Mouse (Mus musculus) liver, adult (tissue): Measurements from ENCODE around the gene Slc46a2.

Source experiments
- GATA4 ChIP-seq: IDR thresholded peaks from 2 replicates; pipeline ENCODE4 v1.6.1; 2014; ENCODE audit warnings: mild to moderate bottlenecking, low read length; ENCODE audit not compliant: insufficient replicate concordance

Gene Slc46a2

DNA sequence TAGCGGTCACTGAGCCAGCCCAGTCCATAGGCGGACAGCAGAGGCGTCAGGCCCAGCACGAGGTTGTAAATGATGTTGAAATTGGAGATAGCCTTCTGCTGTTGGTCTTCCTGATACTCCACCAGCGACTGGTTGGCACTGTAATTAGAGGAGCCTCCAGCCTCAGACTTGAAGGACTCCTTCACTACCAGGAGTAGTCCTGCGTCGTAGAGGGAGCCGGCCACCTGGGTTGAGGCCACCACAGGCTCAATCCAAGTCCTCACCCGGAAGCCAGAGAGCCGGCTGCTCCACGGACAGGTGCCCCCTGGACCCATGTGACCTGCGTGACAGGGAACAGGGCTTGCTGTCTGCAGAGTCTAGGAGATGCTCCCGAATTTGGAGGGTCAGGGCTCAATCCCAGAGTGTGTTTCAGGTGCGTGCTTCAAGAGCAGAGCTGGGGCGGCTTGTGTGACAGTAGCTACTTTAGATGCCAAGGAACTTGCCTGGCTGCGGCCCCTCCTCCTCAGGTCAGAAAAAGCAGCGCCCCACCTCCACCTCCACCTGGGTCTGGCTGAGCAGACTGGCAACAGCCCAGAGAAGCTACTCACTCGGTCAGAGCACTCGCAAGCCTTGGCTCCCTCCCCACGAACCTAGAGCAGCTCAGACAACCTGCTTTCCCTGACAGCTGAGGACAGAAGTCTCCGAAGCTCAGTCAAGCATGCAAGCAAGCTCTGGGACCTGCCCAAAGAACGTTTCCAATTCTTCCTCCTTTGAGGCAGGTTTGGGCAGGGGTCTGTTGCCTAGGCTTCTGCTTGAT lies at the start of gene Slc46a2:
Gene Slc46a2, minus strand, starts transcription at position 449 of the 796 bp plus-strand sequence.
- TF ChIP-seq GATA4, result no peak

- TF ChIP-seq GATA4, result no peak
Measured at GRCm38 (mm10) chr4:59963405-59964344, 48.8 kb upstream of the Slc46a2 start, which contains the start of gene Mup6. Gene Mup6 (plus strand): TSS chr4:59964294.

- no peak for TF ChIP-seq GATA4
Measured at GRCm38 (mm10) chr4:59960610-59961009, 45.8 kb upstream of the Slc46a2 start, which contains the start of gene Mup4. Gene Mup4 (minus strand): TSS chr4:59960710.

- no peak for TF ChIP-seq GATA4
Measured at GRCm38 (mm10) chr4:59937543-59937942, 22.7 kb upstream of the Slc46a2 start.

- no peak for TF ChIP-seq GATA4
Measured at GRCm38 (mm10) chr4:59932505-59933281, 17.8 kb upstream of the Slc46a2 start.

- no peak for TF ChIP-seq GATA4
Measured at GRCm38 (mm10) chr4:59928347-59928746, 13.5 kb upstream of the Slc46a2 start.

GRCm38 (mm10) chr4:59927666-59928065 lies 12.8 kb upstream of the Slc46a2 start:
- no peak for TF ChIP-seq GATA4

- TF ChIP-seq GATA4, result no peak
Measured at GRCm38 (mm10) chr4:59925082-59925481, 10.2 kb upstream of the Slc46a2 start.

DNA sequence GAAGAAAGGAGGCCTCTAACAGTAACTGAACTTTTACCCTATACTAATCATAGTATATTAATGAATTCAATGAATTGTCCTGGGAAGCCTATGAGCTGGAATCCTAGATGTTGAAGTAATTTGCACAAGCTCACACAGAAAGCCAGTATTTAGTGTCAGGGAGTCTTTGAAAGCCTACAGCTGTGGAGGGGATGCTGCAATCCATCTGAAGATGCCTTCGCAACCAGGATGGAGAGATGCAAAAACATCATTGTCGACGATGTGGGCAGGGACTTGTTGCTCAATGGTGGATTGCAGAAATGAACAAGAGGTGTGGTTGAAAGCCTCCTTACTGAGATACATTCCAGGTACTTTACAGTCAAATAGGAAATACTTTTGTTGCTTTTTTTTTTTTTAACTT lies 3.1 kb upstream of the Slc46a2 start:
- no peak for TF ChIP-seq GATA4

- TF ChIP-seq GATA4, result no peak
Measured at GRCm38 (mm10) chr4:59908785-59909184, 6.1 kb downstream of the Slc46a2 start.

DNA sequence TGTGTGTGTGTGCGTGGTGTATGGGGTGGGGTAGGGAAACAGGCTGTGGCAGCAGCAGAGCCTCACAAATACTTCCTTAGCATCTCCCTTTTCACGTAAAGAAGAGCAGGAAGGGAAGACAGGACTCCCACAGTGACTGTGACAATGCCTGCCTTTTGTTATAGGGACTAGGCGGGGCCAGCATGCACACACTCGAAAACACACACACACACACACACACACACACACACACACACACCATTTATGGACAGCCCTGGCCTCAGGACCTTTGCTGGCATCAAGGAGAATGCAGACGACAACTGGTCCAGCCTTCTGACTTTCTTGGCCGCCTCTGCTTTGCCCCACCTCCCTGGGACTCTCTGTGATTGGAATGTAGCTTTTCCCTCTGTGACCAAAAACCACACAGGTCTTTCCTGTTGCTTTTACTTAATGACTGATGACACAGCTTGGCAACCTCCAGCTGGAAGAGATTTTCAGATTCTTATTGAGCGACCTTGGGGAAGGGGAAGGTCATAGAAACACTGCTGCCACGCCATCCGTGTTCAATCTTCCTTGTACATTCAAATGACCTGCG lies 7.1 kb downstream of the Slc46a2 start:
- no peak for TF ChIP-seq GATA4

GRCm38 (mm10) chr4:59907092-59907491 lies 7.8 kb downstream of the Slc46a2 start:
- no peak for TF ChIP-seq GATA4

DNA sequence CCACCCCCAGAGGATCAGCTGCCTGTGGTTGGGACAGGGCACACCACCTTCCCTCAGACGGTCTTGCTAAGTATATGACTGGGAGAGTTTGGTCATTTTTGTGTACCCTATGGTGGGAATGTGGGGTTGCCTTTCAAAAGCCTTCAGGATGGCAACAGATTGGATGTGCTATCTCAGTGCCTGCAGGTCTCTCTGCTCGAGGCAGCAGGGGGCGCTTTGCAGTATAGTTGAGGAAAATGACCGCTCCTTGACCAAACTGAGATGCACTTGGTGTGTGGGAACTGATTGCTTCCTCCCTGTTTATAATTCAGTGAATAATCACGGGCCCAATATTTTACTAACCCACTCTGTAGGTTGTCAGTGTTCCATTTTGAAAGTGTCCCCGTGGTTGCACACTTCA lies 12.3 kb downstream of the Slc46a2 start:
- no peak for TF ChIP-seq GATA4

DNA sequence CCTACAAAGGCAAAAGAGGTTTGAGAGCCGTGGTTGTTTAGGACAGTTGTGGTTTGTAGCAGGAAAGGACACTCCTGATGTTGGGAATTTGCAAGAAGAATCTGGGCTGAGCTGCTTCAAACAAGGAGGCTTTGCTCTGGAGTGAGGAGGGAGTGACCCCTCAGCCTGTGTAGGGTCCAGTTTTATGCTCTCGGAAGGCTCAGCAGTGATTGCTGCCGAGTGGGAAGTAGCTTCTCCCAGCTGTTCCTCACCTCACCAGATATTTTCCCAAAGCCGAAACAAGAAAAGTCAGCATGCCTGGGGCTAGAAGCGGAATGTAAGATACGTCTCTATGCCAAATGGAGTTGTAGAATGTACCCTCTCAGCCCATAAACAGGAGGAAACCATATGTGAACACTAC lies 13.0 kb downstream of the Slc46a2 start:
- TF ChIP-seq GATA4, result no peak

DNA sequence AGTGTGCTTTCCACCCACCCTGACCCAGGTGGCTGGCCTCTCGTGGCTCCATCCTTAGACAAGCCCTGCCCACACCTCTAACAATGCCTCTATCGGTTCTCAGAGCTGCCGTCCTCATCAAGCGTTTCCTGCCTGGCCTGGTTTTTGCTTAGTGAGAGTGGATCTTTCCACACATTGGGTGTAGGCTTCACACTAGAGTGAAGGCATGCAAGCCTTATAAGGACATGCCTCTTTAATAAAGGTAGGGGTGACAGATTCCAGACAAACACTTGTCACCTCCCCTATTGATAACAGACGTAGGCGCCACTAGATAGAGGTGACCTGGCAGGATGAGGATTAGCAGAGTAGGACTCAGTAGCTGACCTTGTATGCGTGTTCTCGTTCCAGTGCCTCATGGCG lies 16.3 kb downstream of the Slc46a2 start:
- TF ChIP-seq GATA4, result no peak
